Comparison of ENCODE assay signal across 34 mouse cellular contexts in genomic region chr16:4976180-4976579, GRCm38 (mm10). TPM values are rescaled to one million over a fixed set of nuclear protein-coding genes. Genes with fewer than 3 reads are reported as not detected.
DNase-seq lines count a peak whose midpoint lies in the region; ATAC-seq lines count a peak whose summit lies in the region.
"Had no signal": no experiment of that assay in that cellular context is flagged by ENCODE, and none has a peak within 500 bp of the region (broad histone marks: within the 10 kb centered on the region; RNA-seq: fewer than 3 reads in every experiment).

No protein-coding gene starts in this region.

- DNase-seq in frontal cortex, postnatal 36 days (ENCODE audit: low spot score in 2 of 2), result peak; percentile 39 to 51
- no peak for DNase-seq in frontal cortex, postnatal 25 days (ENCODE audit: low spot score in 2 of 2)
- peak; percentile 47 to 48 for DNase-seq in left cerebral cortex, postnatal 25 days (ENCODE audit: low spot score in 2 of 2)
- no peak for DNase-seq in left cerebral cortex, adult 11 months (ENCODE audit: low spot score)
- peak; percentile 83 for DNase-seq in cerebellum, adult 11-12 months
- peak; percentile 51 to 56 for DNase-seq in cerebellum, postnatal 14 days
- DNase-seq in midbrain, embryonic 11.5 days (ENCODE audit: low spot score, missing footprints), result no peak
- DNase-seq in retina, embryonic 14.5 days (ENCODE audit: low spot score), result no peak
- DNase-seq: adrenal gland, postnatal 36 days; gastrocnemius, postnatal 25 days; heart, adult 18-20 months; heart, postnatal 10 days; kidney, postnatal 36 days; layer of hippocampus, adult 9-11 months; lung, postnatal 10 days; right cerebral cortex, postnatal 4 days; thymus, adult 18-20 months; thymus, postnatal 36 days had no signal

- H3K4me2 ChIP-seq in midbrain, embryonic 11.5 days, result no peak overlapping the region
- H3K4me2 ChIP-seq: embryonic facial prominence, embryonic 15.5 days; heart, embryonic 12.5 days; midbrain, embryonic 12.5 days had no signal

- H3K4me1 ChIP-seq in midbrain, embryonic 11.5 days (ENCODE audit: control insufficient read depth, insufficient read depth, low read length), result no peaks in the 10 kb centered on the region
- H3K4me1 ChIP-seq: embryonic facial prominence, embryonic 15.5 days; midbrain, embryonic 12.5 days had no signal

- no peaks in the 10 kb centered on the region for H3K9me3 ChIP-seq in midbrain, embryonic 11.5 days (ENCODE audit: control insufficient read depth, low read length)
- H3K9me3 ChIP-seq: embryonic facial prominence, embryonic 15.5 days; heart, embryonic 12.5 days; midbrain, embryonic 12.5 days had no signal

- no peak overlapping the region for H3K9ac ChIP-seq in midbrain, embryonic 11.5 days (ENCODE audit: low read length)
- H3K9ac ChIP-seq: embryonic facial prominence, embryonic 15.5 days; heart, embryonic 12.5 days; midbrain, embryonic 12.5 days had no signal

- no peaks in the 10 kb centered on the region for H3K36me3 ChIP-seq in midbrain, embryonic 11.5 days (ENCODE audit: control insufficient read depth, insufficient read depth, low read length)
- H3K36me3 ChIP-seq: embryonic facial prominence, embryonic 15.5 days; heart, embryonic 12.5 days; midbrain, embryonic 12.5 days had no signal

- no peak for ATAC-seq in midbrain, embryonic 11.5 days (ENCODE audit: low FRiP score)
- ATAC-seq: CD4-positive, CD25-positive, alpha-beta regulatory T cell, adult 4 months; forebrain, embryonic 14.5 days; hindbrain, postnatal 0 days had no signal

- H3K4me3 ChIP-seq in midbrain, embryonic 11.5 days (ENCODE audit: low read depth, low read length), result no peak overlapping the region
- H3K4me3 ChIP-seq: embryonic facial prominence, embryonic 15.5 days; heart, embryonic 12.5 days; midbrain, embryonic 12.5 days had no signal

- no peak overlapping the region for H3K27ac ChIP-seq in midbrain, embryonic 11.5 days (ENCODE audit: low read depth, low read length)
- H3K27ac ChIP-seq: embryonic facial prominence, embryonic 15.5 days; hindbrain, postnatal 0 days; midbrain, embryonic 12.5 days had no signal

- WGBS in midbrain, embryonic 11.5 days, result 74% methylated on average over 2 of the region's 2 CpGs

- intact Hi-C loops in left cerebral cortex, postnatal 25 days (cut with DNase I), result loop anchor here (2.0 to 5.0 kb wide), 2 partner anchors 37 to 171 kb away; partner anchors contain the start of genes Rogdi and Sec14l5

- H3K27me3 ChIP-seq in midbrain, embryonic 11.5 days (ENCODE audit: control insufficient read depth, insufficient read depth, low read length), result no peaks in the 10 kb centered on the region
- H3K27me3 ChIP-seq: embryonic facial prominence, embryonic 15.5 days; heart, embryonic 12.5 days; midbrain, embryonic 12.5 days had no signal

RNA-seq across cellular contexts. Expression of gene Anks3, which starts 12.2 kb away (rescaled TPM):
- 10 to 100 TPM; 54.9 to 61.8 TPM for total RNA-seq in left cerebral cortex, postnatal 25 days (2021)
- polyA plus RNA-seq in midbrain, embryonic 11.5 days (2014; fragmentation: Nextera tagmentation; extraction: Ambion mirVana), result 39.8 and 42.4 TPM in 2 replicates

RNA-seq across cellular contexts. Expression of gene Sept12, which starts 21.5 kb away (rescaled TPM):
- total RNA-seq in left cerebral cortex, postnatal 25 days (2021), result not detected
- not detected in 2 replicates for polyA plus RNA-seq in midbrain, embryonic 11.5 days (2014; fragmentation: Nextera tagmentation; extraction: Ambion mirVana)
- total RNA-seq: adrenal gland, postnatal 36 days; common myeloid progenitor, adult 5-6 weeks; gastrocnemius, postnatal 25 days; heart, adult 18-20 months; heart, postnatal 10 days; hindbrain, postnatal 0 days; liver, adult 2 months; megakaryocyte progenitor cell, adult 5-6 weeks; monocyte, adult 5-6 weeks; neutrophil, adult 5-6 weeks had no signal
- polyA plus RNA-seq: CD4-positive, CD25-positive, alpha-beta regulatory T cell, adult 4 months; embryonic facial prominence, embryonic 15.5 days; forebrain, embryonic 14.5 days; heart, embryonic 12.5 days; hindbrain, embryonic 11.5 days; hindbrain, postnatal 0 days; intestine, embryonic 16.5 days; limb, embryonic 11.5 days; liver, adult 2 months; liver, embryonic 16.5 days; midbrain, embryonic 12.5 days; stomach, embryonic 14.5 days had no signal

RNA-seq across cellular contexts. Expression of gene Smim22, which starts 30.9 kb away (rescaled TPM):
- total RNA-seq in left cerebral cortex, postnatal 25 days (2021), result not detected
- polyA plus RNA-seq in midbrain, embryonic 11.5 days (2014; fragmentation: Nextera tagmentation; extraction: Ambion mirVana), result not detected in 2 replicates
- total RNA-seq: adrenal gland, postnatal 36 days; common myeloid progenitor, adult 5-6 weeks; gastrocnemius, postnatal 25 days; heart, adult 18-20 months; heart, postnatal 10 days; hindbrain, postnatal 0 days; megakaryocyte progenitor cell, adult 5-6 weeks; monocyte, adult 5-6 weeks; neutrophil, adult 5-6 weeks had no signal
- polyA plus RNA-seq: CD4-positive, CD25-positive, alpha-beta regulatory T cell, adult 4 months; midbrain, embryonic 12.5 days had no signal

RNA-seq across cellular contexts. Expression of gene Rogdi, which starts 37.2 kb away (rescaled TPM):
- 100 to 1,000 TPM; 195 to 210 TPM for total RNA-seq in left cerebral cortex, postnatal 25 days (2021)
- polyA plus RNA-seq in midbrain, embryonic 11.5 days (2014; fragmentation: Nextera tagmentation; extraction: Ambion mirVana), result 67.4 and 69.3 TPM in 2 replicates

RNA-seq across cellular contexts. Expression of gene Nudt16l1, which starts 37.6 kb away (rescaled TPM):
- total RNA-seq in left cerebral cortex, postnatal 25 days (2021), result 10 to 100 TPM; 72.4 TPM
- 120 and 132 TPM in 2 replicates for polyA plus RNA-seq in midbrain, embryonic 11.5 days (2014; fragmentation: Nextera tagmentation; extraction: Ambion mirVana)

Comparison
In these comparisons a context has a peak if more than half of its experiments do, and no peak if none do; other contexts are left out.
1. DNase-seq: peak in frontal cortex, postnatal 36 days (2 of 2), left cerebral cortex, postnatal 25 days (2 of 2), cerebellum, adult 11-12 months (single experiment) and cerebellum, postnatal 14 days (2 of 2); none in frontal cortex, postnatal 25 days (0 of 2), left cerebral cortex, adult 11 months (single experiment), midbrain, embryonic 11.5 days (single experiment) and retina, embryonic 14.5 days (single experiment).